9 mouse cellular contexts compared by ENCODE assay signal in genomic region chr11:81153841-81154240, GRCm38 (mm10).
A peak's percentile ranks its signal among the peaks of the same experiment; 100 is the strongest.
DNase-seq lines count a peak whose midpoint lies in the region; ATAC-seq and TF ChIP-seq lines count a peak whose summit lies in the region.
"Had no signal": no experiment of that assay in that cellular context is flagged by ENCODE, and none has a peak within 500 bp of the region (broad histone marks: within the 10 kb centered on the region; RNA-seq: fewer than 3 reads in every experiment).

No protein-coding gene starts in this region.

- H3K27ac ChIP-seq in lung, embryonic 14.5 days (ENCODE audit: low read depth): no peak overlapping the region
- H3K27ac ChIP-seq in forebrain, embryonic 15.5 days (replicated peaks): peak overlapping the region; percentile 81; the same call in 1 of the 2 replicates
- H3K27ac ChIP-seq: liver, embryonic 13.5 days had no signal

- no peaks in the 10 kb centered on the region for H3K36me3 ChIP-seq in lung, embryonic 14.5 days (ENCODE audit: insufficient read depth)
- no peaks in the 10 kb centered on the region for H3K36me3 ChIP-seq in forebrain, embryonic 15.5 days
- H3K36me3 ChIP-seq: liver, embryonic 13.5 days had no signal

- H3K4me1 ChIP-seq in lung, embryonic 14.5 days (ENCODE audit: insufficient read depth): 0 out of 2 replicates have a peak, but pooled peaks cover 3% of the 10 kb centered on the region
- peaks cover 33% of the 10 kb centered on the region for H3K4me1 ChIP-seq in forebrain, embryonic 15.5 days

- DNase-seq in lung, embryonic 14.5 days: peak; percentile 78
- no peak for DNase-seq in lung, adult 18-20 months
- peak; percentile 45 to 93 for DNase-seq in left cerebral cortex, adult 8-10 months (ENCODE audit: low spot score in 2 of 2)
- peak; percentile 63 to 79 for DNase-seq in right cerebral cortex, postnatal 10 days (ENCODE audit: low spot score in 2 of 2)
- no peak for DNase-seq in adrenal gland, postnatal 10 days
- no peak for DNase-seq in T-cell, adult 2 months (ENCODE audit: low spot score)
- no peak for DNase-seq in gastrocnemius, postnatal 10 days
- DNase-seq: liver, embryonic 13.5 days had no signal

- H3K9me3 ChIP-seq in lung, embryonic 14.5 days (ENCODE audit: low read depth, low read length): no peaks in the 10 kb centered on the region
- H3K9me3 ChIP-seq in forebrain, embryonic 15.5 days: no peaks in the 10 kb centered on the region
- H3K9me3 ChIP-seq: liver, embryonic 13.5 days had no signal

- peak overlapping the region; percentile 94 for H3K4me2 ChIP-seq in lung, embryonic 14.5 days
- peak overlapping the region; percentile 98 for H3K4me2 ChIP-seq in forebrain, embryonic 15.5 days (replicated peaks)

- H3K27me3 ChIP-seq in lung, embryonic 14.5 days (ENCODE audit: insufficient read depth, low read length): peaks cover 66% of the 10 kb centered on the region
- H3K27me3 ChIP-seq in forebrain, embryonic 15.5 days: peaks cover 12% of the 10 kb centered on the region; the same call in 1 of the 2 replicates

- H3K4me3 ChIP-seq in lung, embryonic 14.5 days (ENCODE audit: low read depth, low read length): peak overlapping the region; percentile 49
- H3K4me3 ChIP-seq in forebrain, embryonic 15.5 days: peak overlapping the region; percentile 71

- 5% methylated on average over 13 of the region's 13 CpGs for WGBS in lung, embryonic 14.5 days
- WGBS in forebrain, embryonic 15.5 days: 7% methylated on average over 13 of the region's 13 CpGs

- TF ChIP-seq CTCF in lung, embryonic 14.5 days (IDR thresholded peaks at IDR 0.05; ENCODE audit: low read depth): no peak

- peak; percentile 64; the same call in 1 of the 2 replicates for ATAC-seq in lung, embryonic 14.5 days (ENCODE audit: insufficient read depth)
- ATAC-seq in forebrain, embryonic 15.5 days (replicated peaks): peak; percentile 34; the same call in 1 of the 2 replicates

- H3K9ac ChIP-seq in lung, embryonic 14.5 days: no peak overlapping the region
- no peak overlapping the region; the same call in 1 of the 2 replicates for H3K9ac ChIP-seq in forebrain, embryonic 15.5 days (replicated peaks)
- H3K9ac ChIP-seq: liver, embryonic 13.5 days had no signal

Comparison
In these comparisons a context has a peak if more than half of its experiments do, and no peak if none do; other contexts are left out.
1. DNase-seq: peak in lung, embryonic 14.5 days (single experiment), left cerebral cortex, adult 8-10 months (2 of 2) and right cerebral cortex, postnatal 10 days (2 of 2); none in lung, adult 18-20 months (0 of 2), adrenal gland, postnatal 10 days (single experiment), T-cell, adult 2 months (single experiment) and gastrocnemius, postnatal 10 days (single experiment).